Mouse (Mus musculus): Measurements from ENCODE around the gene Pkn2.
A peak's percentile ranks its signal among the peaks of the same experiment; 100 is the strongest.

The Pkn2 gene

GRCm38 (mm10) chr3:142743973-142744898 is 137.6 kb downstream of the Pkn2 start:
- peak; percentile 82 for DNase-seq (ENCODE audit: low spot score)

All from retina, embryonic 14.5 days (tissue).